Mouse (Mus musculus) heart, postnatal 0 days (tissue): ENCODE data around the gene Ndrg2.

Experiments used
- CTCF ChIP-seq: IDR thresholded peaks from 2 replicates; pipeline ENCODE4 v1.5.1; 2016; ENCODE audit warnings: antibody characterized with exemption, control low read depth, low read depth
- EP300 ChIP-seq: IDR thresholded peaks from 2 replicates; pipeline ENCODE4 v1.6.1; 2016; ENCODE audit warnings: antibody characterized with exemption, low read depth

DNA sequence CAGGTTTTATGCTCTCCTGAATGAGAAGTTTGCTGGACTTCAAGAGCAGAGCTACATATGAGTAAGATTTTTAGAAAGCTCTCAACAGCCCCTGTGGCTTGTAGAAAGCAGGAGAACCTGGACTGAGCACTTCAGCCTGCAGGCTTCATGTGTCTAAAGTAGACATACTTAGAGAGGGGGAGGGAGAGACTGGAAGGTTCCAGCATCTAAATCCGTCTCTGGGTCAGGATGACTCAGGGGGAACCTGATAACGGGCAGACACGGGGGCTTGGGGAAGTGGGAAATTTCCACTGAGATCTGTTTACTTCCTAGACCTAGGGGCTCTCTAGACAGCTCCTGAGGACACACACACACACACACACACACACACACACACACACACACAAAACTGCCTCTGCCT is 1.1 kb upstream of the Ndrg2 start:
- no peak for TF ChIP-seq CTCF
- no peak for TF ChIP-seq EP300
